Mouse (Mus musculus): ENCODE results near the gene Man1a. TPM values are rescaled to one million over a fixed set of nuclear protein-coding genes. Genes with fewer than 3 reads are reported as not detected.
A peak's percentile ranks its signal among the peaks of the same experiment; 100 is the strongest.

Man1a gene
- polyA plus RNA-seq, 2 experiments: 11.9 to 14.2 TPM

DNA sequence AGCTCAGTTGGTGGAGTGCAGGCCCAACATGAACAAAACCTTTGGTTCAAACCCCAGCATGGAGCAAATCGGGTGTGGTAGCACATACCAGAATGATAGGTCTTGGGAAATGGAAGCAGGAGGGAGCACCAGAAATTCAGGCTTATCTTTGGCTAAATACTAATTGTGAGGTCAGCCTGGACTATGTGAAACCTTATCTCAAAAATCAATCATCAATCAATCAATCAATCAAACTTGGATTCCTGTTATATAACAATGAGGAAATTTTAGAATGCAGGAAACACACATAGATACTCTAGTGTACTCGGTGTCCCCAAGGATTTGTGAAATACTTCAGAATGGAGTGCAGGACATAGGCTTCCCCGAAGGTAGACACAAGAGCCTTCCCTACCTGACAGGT, 17.8 kb downstream of the Man1a start:
- WGBS: 65% methylated on average over 3 of the region's 3 CpGs

GRCm38 (mm10) chr10:54054188-54054587, 22.2 kb downstream of the Man1a start:
- Histone ChIP-seq H3K4me3 (replicated peaks; ENCODE audit: low read length) (no peak overlapping the region), H3K36me3 (ENCODE audit: control insufficient read depth, insufficient read depth, low read length) (no peaks in the 10 kb centered on the region), H3K4me1 (ENCODE audit: control insufficient read depth, insufficient read depth, low read length) (no peaks in the 10 kb centered on the region), H3K9ac (ENCODE audit: low read depth, low read length, severe bottlenecking) (no peak overlapping the region), H3K9me3 (ENCODE audit: control insufficient read depth, low read length) (no peaks in the 10 kb centered on the region), H3K27me3 (ENCODE audit: control insufficient read depth, insufficient read depth, low read length) (no peaks in the 10 kb centered on the region), H3K27ac (replicated peaks; ENCODE audit: low read depth, low read length) (no peak overlapping the region), H3K4me2 (replicated peaks; ENCODE audit: low read depth, low read length, severe bottlenecking) (no peak overlapping the region)
- WGBS: 85% methylated on average over 4 of the region's 4 CpGs
- DNase-seq (ENCODE audit: low spot score) (no peak), ATAC-seq (ENCODE audit: low FRiP score, low read depth) (no peak)
- no peak for TF ChIP-seq POLR2A (IDR thresholded peaks at IDR 0.05; ENCODE audit: borderline replicate concordance, extremely low read depth, insufficient read depth, insufficient read length)

More for the DNA sequence above, 17.8 kb downstream of the Man1a start:
- no peak for TF ChIP-seq POLR2A (IDR thresholded peaks at IDR 0.05; ENCODE audit: borderline replicate concordance, extremely low read depth, insufficient read depth, insufficient read length)
- Histone ChIP-seq H3K4me3 (replicated peaks; ENCODE audit: low read length) (no peak overlapping the region), H3K4me1 (ENCODE audit: control insufficient read depth, insufficient read depth, low read length) (peaks cover 2% of the 10 kb centered on the region; the same call in 1 of the 2 replicates), H3K4me2 (replicated peaks; ENCODE audit: low read depth, low read length, severe bottlenecking) (no peak overlapping the region), H3K9ac (ENCODE audit: low read depth, low read length, severe bottlenecking) (no peak overlapping the region), H3K27ac (replicated peaks; ENCODE audit: low read depth, low read length) (no peak overlapping the region), H3K9me3 (ENCODE audit: control insufficient read depth, low read length) (no peaks in the 10 kb centered on the region), H3K27me3 (ENCODE audit: control insufficient read depth, insufficient read depth, low read length) (no peaks in the 10 kb centered on the region), H3K36me3 (ENCODE audit: control insufficient read depth, insufficient read depth, low read length) (no peaks in the 10 kb centered on the region; the same call in 1 of the 2 replicates)
- ATAC-seq (ENCODE audit: low FRiP score, low read depth) (no peak), DNase-seq (ENCODE audit: low spot score) (no peak)

DNA sequence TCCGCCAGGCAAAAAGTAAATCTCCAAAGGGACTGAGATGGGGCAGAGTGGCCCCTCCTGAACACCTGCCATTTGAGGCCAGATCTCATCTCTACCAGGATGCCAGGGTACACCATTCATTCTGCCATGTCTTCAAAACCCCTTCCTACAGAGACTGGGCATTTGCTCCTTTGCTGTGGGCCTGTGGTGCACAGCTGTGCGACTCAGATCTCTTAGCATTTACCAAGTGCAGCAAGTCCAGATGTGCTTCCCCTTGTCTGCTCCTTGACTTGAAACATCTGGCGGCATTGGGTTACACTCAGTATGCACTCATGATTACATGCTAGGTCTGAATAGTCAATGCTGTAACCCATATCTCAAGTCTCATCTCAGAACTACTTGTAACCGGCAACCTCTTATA, 28.5 kb downstream of the Man1a start:
- no peak overlapping the region for H3K9ac ChIP-seq (ENCODE audit: low read depth, low read length, severe bottlenecking)
- H3K27ac ChIP-seq (replicated peaks; ENCODE audit: low read depth, low read length): no peak overlapping the region
- H3K36me3 ChIP-seq (ENCODE audit: control insufficient read depth, insufficient read depth, low read length): no peaks in the 10 kb centered on the region
- no peaks in the 10 kb centered on the region for H3K9me3 ChIP-seq (ENCODE audit: control insufficient read depth, low read length)
- no peak overlapping the region for H3K4me2 ChIP-seq (replicated peaks; ENCODE audit: low read depth, low read length, severe bottlenecking)
- no peaks in the 10 kb centered on the region for H3K27me3 ChIP-seq (ENCODE audit: control insufficient read depth, insufficient read depth, low read length)
- H3K4me3 ChIP-seq (replicated peaks; ENCODE audit: low read length): no peak overlapping the region
- H3K4me1 ChIP-seq (ENCODE audit: control insufficient read depth, insufficient read depth, low read length): peaks cover 3% of the 10 kb centered on the region; the same call in 1 of the 2 replicates
- 0 out of 2 replicates have a peak, but pooled peaks have one; percentile 26 for ATAC-seq (ENCODE audit: low FRiP score, low read depth)
- TF ChIP-seq POLR2A (IDR thresholded peaks at IDR 0.05; ENCODE audit: borderline replicate concordance, extremely low read depth, insufficient read depth, insufficient read length): no peak
- DNase-seq (ENCODE audit: low spot score): no peak
- 62% methylated on average over 4 of the region's 4 CpGs for WGBS

DNA sequence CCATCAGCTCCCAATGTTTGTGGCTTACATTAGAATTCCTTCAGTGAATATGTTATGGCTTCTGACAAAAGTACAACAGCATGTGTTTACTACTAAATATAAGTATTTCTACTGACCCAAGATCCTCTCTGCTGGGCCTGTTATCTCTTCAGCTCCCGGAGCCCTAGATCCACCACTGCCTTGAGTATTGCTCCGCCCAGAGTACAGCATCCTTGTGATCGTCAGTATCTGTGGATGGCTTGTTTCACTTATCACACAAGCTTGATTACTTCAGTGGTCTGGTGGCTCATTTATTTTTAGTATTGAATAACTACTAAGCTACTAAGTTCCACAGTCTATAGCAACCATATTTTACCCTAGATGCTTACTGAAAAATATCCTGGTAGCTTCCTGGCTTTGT, 33.1 kb downstream of the Man1a start:
- Histone ChIP-seq H3K4me3 (replicated peaks; ENCODE audit: low read length) (no peak overlapping the region), H3K9ac (ENCODE audit: low read depth, low read length, severe bottlenecking) (no peak overlapping the region), H3K27me3 (ENCODE audit: control insufficient read depth, insufficient read depth, low read length) (no peaks in the 10 kb centered on the region), H3K9me3 (ENCODE audit: control insufficient read depth, low read length) (no peaks in the 10 kb centered on the region), H3K27ac (replicated peaks; ENCODE audit: low read depth, low read length) (no peak overlapping the region), H3K36me3 (ENCODE audit: control insufficient read depth, insufficient read depth, low read length) (no peaks in the 10 kb centered on the region), H3K4me1 (ENCODE audit: control insufficient read depth, insufficient read depth, low read length) (peaks cover 3% of the 10 kb centered on the region; the same call in 1 of the 2 replicates), H3K4me2 (replicated peaks; ENCODE audit: low read depth, low read length, severe bottlenecking) (no peak overlapping the region)
- no peak for TF ChIP-seq POLR2A (IDR thresholded peaks at IDR 0.05; ENCODE audit: borderline replicate concordance, extremely low read depth, insufficient read depth, insufficient read length)
- DNase-seq (ENCODE audit: low spot score): no peak
- 87% methylated on average over 3 of the region's 3 CpGs for WGBS
- no peak for ATAC-seq (ENCODE audit: low FRiP score, low read depth)

DNA sequence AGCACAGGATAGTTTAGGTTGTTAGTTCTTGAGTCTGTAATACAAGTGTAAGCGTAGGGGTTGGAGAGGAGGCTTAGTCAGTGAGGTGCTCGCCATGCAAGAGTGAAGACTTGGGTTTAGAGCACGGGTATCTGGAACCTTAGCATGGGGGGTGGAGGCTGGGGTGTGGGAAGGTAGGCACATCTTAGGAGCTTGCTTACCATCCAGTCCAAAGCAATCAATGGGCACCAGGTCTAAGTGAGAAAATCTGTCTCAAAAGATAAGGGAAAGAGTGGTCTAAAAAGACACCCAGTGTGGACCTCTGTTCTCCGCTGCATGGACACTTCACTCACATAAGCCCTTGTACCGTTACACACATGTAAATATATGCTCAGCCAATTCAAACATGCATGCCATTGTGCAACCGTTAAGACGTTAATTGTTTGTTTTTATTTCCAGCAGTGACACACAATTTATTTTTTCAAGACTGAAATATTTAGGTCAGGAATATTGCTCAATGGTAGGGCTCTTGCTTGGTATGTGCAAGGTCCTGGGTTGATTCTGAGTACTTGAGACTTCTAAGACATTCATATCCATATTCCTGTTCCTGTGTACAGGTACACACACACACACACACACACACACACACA, 34.1 kb downstream of the Man1a start:
- H3K9ac ChIP-seq (ENCODE audit: low read depth, low read length, severe bottlenecking): no peak overlapping the region
- H3K4me2 ChIP-seq (replicated peaks; ENCODE audit: low read depth, low read length, severe bottlenecking): no peak overlapping the region
- H3K9me3 ChIP-seq (ENCODE audit: control insufficient read depth, low read length): no peaks in the 10 kb centered on the region
- no peaks in the 10 kb centered on the region for H3K27me3 ChIP-seq (ENCODE audit: control insufficient read depth, insufficient read depth, low read length)
- ATAC-seq (ENCODE audit: low FRiP score, low read depth) (no peak), DNase-seq (ENCODE audit: low spot score) (no peak)
- no peak overlapping the region for H3K4me3 ChIP-seq (replicated peaks; ENCODE audit: low read length)
- H3K4me1 ChIP-seq (ENCODE audit: control insufficient read depth, insufficient read depth, low read length): no peaks in the 10 kb centered on the region
- 90% methylated on average over 7 of the region's 7 CpGs for WGBS
- no peak for TF ChIP-seq POLR2A (IDR thresholded peaks at IDR 0.05; ENCODE audit: borderline replicate concordance, extremely low read depth, insufficient read depth, insufficient read length)
- H3K36me3 ChIP-seq (ENCODE audit: control insufficient read depth, insufficient read depth, low read length): no peaks in the 10 kb centered on the region
- no peak overlapping the region for H3K27ac ChIP-seq (replicated peaks; ENCODE audit: low read depth, low read length)
